Mouse (Mus musculus): ENCODE measurements at regions not wholly inside any gene's neighbourhood (a gene's known extent, or its start where the extent isn't known, plus 50 kb on each side); places are given as distances from the start of the nearest gene placed in this dataset.

DNA sequence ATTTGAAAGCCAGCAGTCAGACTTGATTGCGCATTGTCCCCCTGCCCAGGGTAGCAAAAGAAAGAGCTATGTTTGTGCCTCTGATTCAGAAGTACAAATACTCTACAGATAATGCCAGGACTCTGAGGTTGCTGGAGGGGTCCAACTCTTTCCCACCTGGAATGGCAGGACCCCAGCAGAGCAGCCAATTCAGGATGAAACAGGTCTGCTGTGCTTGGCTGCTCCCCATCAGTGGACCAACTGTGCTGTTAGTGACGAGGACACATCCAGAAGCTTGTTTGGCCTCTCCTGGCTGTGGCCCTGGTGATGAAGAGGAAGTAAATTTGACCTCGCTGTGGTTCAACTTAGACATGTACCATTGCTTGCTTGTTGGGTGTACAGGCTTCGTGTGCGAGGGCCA is 437.8 kb downstream of the Prdm2 start:
- DNase-seq (ENCODE audit: low read depth), result no peak

DNA sequence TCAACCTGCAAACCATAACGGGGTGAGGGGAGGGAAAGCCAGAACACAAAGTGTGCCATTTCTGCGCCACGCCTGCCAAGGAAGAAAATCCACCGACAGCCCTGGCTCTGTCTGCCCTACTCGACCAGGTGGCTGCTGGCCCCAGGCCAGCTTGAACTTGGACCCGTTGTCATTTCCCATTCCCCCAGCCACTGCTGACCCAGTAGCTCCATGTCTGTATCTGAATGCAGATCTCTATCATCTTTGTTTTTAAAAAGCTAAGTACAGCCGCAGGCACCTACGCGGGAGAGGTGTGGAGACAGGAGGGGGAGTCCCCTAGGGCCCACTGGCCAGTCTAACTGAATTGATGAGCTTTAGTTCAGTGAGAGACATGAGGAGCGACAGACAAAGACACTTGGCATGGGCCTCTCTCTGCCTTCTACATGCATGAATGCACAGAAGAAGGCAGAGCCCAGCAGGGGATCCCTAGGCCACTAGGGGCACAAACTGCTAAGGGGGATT is 439.1 kb downstream of the Prdm2 start:
- DNase-seq (ENCODE audit: low read depth), result no peak

DNA sequence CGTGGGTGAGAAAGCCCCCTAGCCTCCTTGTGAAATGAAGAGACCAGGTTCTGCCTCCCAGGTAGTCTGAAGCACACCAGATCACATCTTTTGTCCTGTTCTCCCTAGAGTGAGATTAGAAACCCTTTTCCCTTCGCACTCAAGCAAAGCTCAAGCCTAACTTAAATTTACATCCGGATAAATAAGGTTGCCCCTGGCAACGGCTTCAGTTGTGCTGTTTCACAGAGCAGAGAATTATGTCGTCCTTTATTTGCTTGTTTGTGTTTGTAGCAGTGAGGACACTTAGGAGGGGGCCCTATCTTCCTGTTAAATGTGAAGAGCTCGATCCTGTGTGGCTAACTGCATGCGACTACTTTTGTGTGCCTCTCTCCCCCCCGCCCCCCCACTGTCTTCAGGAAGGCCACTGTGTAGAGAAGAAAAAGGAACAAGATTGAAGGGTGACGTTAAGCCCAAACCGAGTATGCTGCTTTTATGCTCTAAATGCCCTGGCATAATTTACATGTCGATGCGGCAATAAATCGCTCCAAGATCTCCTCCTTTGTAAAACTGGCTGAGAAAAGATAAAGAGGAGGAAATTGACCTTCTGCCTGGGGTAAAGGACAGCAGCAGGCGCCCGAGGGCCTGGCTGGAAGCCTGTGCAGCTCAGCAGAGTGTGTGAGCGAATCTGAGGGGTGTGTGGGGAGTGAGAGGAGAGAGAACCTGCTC is 439.9 kb downstream of the Prdm2 start:
- no peak for DNase-seq (ENCODE audit: low read depth)

DNA sequence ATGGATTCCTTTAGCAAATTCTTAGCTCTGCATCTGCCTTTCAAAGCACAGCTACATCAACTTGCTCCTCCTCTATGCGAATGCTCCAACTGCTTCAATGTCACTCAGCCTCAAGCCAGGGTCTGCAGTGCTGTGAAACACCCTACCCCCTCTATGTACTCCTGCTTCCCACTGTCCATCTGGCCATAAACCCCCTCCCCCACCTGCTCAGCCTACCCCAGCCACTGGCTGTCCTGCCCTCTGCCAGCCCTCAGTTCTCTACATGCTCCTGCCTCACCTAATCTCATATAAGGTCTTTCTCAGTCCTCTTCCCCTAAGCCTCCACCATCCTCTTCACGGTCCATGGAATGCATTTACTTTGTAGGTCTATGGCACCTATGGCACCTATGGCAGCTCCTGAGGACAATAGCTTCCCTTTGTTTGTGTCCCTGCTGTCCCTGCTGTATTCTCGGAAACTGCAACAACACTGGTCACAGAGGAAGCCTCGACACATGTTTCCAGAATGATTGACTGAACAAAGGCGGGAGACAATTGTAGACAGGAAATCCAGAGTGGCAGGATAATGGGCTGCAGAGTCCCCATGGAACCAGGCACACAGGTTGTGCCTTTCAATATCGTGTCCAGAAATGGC is 441.2 kb downstream of the Prdm2 start:
- DNase-seq (ENCODE audit: low read depth), result no peak

DNA sequence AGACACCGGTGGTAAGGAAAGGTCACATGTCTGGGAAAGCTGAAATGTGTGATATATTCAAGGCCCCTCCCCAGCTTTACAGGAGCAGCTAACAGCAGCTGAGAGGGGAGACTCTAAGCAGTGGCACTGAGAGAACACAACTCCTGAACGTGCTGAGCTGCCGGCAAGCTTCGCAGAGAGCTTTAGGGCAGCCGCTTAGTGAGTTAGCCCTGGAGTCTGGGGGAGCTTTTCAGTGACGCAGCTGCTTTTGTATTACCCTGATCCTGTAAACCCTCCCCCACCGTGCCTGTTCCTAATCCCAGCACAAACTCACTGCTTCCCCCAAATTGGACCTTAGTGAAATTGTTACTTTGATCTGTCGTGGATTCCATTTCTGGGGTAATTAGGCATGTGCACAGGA is 442.6 kb downstream of the Prdm2 start:
- no peak for DNase-seq (ENCODE audit: low read depth)

DNA sequence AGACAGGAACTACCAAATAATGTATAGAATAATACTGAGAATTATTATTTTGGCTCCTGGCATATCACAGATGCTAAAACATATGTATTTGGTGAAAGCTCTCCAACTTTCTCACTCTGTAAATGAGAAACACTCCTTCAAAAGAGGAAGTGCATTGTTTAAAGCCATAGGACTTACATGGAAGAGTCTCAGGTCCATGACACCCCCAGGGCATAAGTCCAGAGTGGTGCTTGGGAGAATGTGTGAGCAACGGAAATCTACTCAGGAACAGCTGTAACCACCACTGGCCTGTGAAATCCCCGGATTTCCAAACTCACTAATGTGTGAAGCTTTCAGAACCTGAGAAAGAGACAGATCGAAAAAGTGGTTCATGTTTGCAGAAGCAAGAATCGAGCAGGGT is 445.1 kb downstream of the Prdm2 start:
- no peak for DNase-seq (ENCODE audit: low read depth)

DNA sequence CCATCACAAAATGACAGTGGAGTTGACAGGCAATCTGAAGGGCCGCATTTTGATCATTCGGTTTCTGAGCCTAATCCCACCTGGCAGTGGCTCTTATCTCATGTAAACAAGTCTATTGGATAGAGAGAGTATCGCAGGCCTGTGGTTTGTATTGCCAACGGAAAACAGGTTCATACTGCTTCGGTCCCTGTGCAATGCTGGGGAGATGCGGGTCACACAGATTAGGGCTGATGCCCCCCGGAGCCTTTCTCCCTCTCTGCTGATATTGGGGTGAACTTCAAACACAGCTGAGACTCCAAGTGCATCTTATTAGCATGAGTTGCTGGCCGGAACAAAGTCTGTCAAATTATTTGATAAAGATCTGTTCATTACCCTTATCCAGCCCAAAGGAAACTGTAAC is 451.2 kb downstream of the Prdm2 start:
- DNase-seq (ENCODE audit: low read depth), result no peak

DNA sequence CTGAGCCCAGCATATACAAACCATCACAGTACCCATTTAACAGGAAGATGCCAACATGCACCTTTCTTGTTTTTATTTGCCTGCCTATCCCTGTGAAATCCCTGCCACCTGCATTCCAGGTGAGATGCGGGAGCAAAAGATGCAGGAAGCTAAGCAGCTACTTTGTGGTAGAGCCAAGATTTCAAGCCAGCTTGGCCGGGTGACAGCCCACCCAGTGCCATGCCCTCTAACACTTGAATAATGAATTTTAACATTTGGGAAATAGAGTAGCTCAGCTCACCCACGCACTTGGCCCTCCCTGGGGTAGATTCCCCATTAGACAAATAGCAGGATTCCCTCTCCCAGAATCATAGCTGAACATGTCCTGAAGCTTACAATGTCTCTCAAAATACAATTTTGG is 454.7 kb downstream of the Prdm2 start:
- no peak for DNase-seq (ENCODE audit: low read depth)

DNA sequence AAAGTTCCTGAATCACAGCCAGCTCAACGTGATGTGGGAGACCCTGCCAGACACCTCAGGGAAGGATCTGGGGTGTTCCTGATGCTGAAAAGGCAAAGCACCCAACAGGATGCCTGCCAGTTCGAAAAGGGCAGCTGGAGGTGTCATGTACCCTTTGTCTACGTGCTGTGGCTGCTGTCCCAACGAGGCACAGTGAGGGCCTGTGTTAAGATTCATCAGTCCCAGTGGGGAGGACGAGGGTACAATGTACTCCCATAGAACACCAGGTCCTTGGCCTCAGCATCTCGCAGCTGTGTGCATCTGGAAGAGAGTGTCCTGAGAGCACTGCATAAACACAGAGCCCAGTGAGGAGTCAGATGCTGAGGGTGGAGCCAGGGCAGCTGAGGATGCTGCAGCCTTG is 456.5 kb downstream of the Prdm2 start:
- no peak for DNase-seq (ENCODE audit: low read depth)

DNA sequence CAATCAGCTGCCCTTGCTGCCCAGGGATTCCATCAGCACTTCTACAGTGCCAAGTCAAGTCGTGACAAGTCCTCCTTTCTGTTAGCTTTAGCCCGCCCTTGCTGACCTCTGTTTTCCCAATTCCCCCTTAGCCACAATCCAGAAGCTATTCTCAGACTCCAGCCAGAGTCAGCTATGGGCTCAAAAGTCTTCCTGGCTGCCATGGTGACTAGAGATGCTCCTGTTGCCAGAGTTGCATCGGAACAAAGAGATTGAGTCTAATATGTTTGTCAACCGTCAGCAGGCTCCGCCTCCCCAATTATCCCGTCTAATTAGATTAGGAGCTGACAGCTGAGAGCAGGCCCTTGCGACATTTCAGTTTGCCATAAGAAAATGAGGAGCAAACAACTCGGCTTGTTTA is 462.9 kb downstream of the Prdm2 start:
- no peak for DNase-seq (ENCODE audit: low read depth)

DNA sequence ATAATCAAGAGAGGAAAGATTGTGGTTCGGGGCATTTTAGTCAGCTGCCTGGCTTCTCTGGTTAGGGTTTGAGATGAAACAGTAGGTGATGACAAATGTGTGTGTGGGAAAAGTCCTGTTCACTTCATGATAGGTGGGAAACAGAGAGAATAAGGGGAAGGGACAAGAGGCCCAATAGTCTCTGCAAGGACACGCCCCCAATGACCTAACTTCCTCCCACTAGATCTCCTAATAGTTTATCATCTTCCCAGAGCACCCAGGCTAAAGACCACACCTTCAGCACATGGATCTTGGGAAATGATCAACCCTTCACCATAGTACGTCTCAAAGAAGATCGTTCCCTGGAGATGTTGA is 484.3 kb upstream of the Kazn start:
- DNase-seq (ENCODE audit: low read depth), result no peak

DNA sequence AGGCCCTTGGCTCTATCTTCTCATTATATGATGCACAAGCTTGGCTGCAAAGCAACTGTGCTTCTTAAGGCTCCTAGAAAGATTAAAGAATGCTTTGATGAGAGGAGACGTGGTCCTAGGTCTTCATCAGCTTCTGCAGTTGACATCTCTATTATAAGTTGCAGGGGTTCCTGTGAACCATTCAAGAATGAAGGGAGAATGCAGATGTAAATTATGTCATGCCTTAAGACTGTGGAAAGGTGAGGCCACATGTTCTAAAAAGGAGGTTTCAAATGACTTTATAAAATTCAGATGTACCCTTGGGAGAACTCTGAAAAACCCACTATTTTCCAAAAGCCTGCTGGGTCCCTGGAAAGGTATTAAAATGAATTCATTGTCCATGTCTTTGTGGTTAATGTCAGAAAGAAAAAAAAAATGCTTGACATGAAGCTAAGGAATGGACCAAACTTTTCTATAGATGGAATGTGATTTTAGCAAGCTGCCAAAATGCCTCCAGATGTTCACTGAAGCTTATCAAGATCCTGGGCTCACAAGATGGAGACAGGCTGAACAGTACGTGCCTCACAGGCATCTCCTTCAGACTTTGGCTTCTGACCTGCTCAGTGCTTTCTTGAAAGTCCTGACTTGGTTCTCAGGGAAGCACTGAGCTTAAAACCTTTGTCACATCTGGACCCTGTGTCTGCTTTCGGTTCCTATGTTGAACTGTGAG is 483.8 kb upstream of the Kazn start:
- DNase-seq (ENCODE audit: low read depth), result no peak

DNA sequence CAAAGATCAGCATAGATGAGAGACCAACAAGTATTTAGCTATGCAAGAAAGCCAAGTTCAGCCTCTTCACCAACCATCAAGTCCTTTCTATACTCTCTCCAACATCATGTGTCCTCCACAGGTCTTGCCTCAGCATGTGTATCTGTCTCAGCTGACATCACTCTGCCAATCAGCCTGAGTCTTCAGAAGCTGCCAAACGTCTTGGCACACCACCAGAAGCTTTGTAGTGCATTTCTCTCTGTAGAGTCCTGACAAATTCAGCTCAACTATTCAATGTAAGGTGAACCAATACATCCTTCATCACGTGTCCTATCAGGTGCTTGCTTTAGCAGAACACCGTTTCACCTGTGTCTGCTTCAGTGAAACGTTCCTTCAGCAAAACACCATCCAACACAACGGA is 462.4 kb upstream of the Kazn start:
- no peak for DNase-seq (ENCODE audit: low read depth)

DNA sequence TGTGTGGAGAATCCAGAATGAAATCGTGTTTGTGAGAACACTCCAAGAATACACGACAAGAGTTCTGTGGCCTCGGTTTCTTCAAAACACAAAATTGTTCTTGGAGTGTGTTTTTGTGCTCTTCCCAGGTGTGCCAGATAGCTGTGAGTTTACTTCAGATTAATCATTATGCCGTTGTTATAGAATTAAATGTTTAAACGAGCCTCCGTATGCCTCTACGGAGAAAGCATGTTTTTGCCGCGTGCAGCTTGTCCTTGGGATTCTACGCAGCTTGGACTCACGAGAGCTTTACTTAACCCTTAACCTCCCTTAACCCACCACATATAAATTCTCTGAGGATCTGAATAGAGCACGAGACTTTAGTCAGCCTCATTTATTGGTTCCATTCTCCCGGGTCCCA is 455.7 kb upstream of the Kazn start:
- DNase-seq (ENCODE audit: low read depth), result no peak

DNA sequence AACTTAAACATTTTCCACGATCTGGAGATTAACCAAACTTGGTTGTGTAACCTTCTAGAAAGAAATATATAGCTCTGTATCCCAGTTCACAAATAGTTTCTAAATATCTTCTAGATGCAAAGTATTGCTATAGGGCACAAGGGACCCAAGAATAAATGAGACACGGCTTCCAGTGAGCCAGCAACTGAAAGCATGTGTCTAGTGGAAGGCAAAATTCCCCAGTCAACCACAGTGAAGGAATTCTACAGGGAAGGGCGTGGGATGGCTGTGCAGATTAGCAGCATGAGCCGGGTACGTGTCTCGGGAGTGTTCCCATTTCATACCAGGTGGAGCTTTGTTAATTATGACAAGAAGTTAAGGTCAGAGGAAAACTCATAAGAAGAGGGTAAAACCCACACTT is 449.0 kb upstream of the Kazn start:
- no peak for DNase-seq (ENCODE audit: low read depth)

DNA sequence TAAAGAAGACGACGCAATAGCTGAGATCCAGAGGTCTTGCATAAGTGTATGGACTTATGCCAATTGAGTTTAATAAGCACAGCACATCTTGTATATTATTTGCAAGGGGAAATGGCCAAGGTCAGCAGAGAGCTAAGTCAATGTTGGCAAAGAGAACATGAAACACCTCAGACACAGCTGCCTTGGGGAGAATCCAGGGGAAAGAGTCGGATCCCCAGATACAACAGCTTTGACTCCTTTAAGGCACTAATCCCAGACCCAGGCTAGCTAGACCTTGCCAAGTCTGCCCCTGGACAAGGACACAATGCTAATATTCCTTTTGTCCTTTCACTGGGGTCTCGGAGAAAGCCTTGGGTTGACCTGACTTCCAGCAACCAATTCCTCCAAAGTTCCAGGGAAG is 438.2 kb upstream of the Kazn start:
- DNase-seq (ENCODE audit: low read depth), result no peak

DNA sequence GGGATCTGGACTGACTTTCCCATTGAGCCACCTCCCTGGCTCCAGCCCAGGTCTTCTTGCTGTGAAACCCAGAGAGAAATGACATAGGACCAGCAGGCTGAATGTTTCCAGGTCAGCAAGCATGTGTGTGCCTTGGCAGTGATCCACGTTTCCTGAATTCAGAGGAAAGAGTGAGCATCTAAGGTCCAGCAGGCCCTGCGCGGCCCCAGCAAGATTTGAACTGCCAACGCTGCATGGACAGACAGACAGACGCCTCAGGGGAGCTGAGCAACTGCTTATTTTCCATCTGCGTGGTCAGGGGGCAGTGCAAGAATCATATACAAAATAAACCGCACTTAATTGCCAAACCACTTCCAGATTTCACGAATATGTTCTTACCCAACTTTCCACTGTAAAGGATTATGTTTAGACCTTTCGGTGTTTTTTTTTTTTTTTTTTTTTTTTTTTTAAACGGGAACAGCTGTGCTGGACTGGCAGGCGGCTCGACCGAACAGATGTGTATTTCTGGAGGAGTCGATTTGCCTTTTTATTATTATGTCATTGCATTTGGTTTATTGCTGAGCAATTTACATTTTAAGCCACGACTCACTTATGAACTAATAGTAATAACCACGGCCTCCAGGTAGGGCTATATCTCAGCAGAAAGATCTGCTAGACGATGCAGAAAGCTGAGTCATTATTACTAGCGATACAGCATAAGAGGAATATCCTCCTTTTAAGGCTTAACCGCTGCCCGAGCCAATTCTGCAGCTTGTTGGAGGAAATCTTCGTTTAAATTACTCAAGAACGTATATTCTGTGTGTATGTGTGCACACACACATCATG is 435.7 kb upstream of the Kazn start:
- DNase-seq (ENCODE audit: low read depth), result no peak

DNA sequence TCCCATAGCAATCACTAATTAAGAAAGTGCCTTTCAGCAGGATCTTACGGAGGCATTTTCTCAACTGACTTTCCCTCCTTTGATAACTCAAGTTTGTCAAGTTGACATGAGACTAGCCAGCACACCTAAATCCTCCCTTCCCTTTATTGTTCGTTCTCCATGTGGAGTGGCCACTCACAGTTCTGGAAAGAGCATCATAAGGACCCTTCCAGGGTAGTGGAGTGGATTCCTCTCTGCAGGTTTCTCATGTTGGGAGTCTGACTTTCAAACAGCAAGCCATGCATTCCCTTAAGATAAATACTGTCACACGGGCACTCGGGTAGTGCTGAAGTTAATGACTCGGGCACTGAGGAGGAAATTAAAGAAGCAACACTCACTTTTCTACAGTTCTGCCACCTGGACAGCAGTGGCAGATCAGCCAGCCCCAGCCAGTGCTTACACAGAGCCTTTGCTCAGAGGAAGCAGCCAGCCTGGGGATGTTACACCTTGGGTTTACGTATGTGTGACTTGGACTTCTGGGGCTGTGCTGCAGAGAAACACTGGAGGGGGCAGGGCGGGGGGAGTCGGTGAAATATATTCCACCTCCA is 432.8 kb upstream of the Kazn start:
- no peak for DNase-seq (ENCODE audit: low read depth)

DNA sequence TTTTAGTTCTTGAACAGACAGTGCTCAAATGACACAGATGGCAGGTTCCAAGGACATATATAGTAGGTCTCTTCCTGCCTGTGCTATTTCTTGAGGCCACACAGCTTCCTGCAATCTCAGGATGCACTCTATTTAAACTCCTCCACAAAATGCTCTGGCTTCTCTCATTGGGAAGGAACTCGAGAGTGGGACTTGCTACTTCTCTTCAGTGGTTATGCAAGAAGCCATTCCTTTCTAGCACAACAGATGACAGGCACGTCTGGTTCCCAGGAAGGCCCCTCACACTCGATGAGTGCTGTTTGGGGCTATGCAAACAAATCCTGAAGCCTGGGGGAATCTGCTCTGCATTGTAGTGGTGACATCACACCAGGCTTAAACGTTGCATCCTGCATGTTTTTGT is 425.6 kb upstream of the Kazn start:
- no peak for DNase-seq (ENCODE audit: low read depth)

DNA sequence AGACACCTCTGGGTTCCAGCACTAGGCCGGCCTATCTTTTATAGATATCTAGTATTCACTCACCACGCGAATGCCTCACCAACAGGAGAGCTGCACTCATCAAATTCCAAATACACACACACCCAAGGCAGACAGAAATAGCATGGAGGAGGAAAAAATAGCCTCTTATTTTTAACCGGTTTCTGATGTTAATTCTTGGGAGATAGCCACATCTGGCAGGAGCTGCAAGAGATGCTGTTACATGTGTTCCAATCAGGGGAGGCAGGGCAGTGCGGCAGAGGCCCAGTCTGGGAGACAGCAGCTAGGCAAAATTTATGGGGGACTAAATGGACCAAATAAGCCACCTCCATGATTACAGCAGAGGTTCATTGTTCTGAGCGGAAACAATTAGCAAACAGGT is 419.0 kb upstream of the Kazn start:
- DNase-seq (ENCODE audit: low read depth), result no peak

DNA sequence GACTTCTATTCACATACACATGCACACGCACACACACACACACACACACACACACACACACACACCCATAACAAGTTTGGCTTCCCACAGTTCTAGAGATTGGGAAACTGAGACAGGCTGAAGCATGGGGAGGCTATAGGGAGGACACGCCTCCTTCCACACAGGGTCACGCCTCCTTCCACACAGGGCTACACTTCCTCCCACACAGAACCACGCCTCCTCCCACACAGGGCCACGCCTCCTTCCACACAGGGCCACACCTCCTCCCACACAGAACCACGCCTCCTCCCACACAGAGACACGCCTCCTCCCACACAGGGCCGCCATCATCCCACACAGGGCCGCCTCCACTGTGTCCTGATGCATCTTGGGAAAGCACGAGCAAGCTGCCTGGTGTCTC is 401.9 kb upstream of the Kazn start:
- no peak for DNase-seq (ENCODE audit: low read depth)

DNA sequence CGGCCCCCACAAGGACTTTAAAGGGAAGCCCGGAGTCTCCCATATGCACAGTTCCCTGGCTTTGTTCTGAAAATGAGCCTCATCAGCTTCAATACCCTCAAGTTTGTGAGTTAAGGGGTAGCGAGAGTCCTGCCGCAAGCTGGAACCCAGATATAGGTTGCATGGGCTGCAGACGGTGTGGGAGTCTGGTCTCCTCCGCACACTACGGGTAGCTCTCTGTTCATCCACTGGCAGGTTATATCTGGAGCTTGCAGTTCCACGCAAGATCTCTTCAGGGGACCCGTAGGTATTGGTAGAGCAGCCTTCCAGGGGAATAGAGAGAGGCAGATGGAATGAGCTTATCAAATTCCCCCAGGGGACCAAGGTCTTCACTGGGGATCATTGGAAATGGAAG is 400.1 kb upstream of the Kazn start:
- DNase-seq (ENCODE audit: low read depth), result no peak
